Comparison of ENCODE assay signal across 26 mouse cellular contexts in genomic region chr15:87529271-87529670, GRCm38 (mm10). TPM values are rescaled to one million over a fixed set of nuclear protein-coding genes. Genes with fewer than 3 reads are reported as not detected.
"Had no signal": no experiment of that assay in that cellular context is flagged by ENCODE, and none has a peak within 500 bp of the region (broad histone marks: within the 10 kb centered on the region; RNA-seq: fewer than 3 reads in every experiment).

No protein-coding gene starts in this region.

- H3K9ac ChIP-seq: embryonic facial prominence, embryonic 12.5 days; embryonic facial prominence, embryonic 13.5 days; embryonic facial prominence, embryonic 15.5 days; forebrain, embryonic 12.5 days; forebrain, embryonic 13.5 days; forebrain, embryonic 15.5 days; forebrain, postnatal 0 days had no signal

- ATAC-seq: forebrain, embryonic 13.5 days; forebrain, embryonic 14.5 days; forebrain, embryonic 15.5 days; forebrain, embryonic 16.5 days; forebrain, postnatal 0 days had no signal

- DNase-seq: cerebellum, adult 8-10 months; cerebellum, adult 9-10 months; cerebellum, adult 9-11 months; cerebellum, postnatal 36 days; embryo, embryonic 11 days; forebrain, postnatal 0 days; gastrocnemius, adult 2 months; gastrocnemius, postnatal 10 days; gastrocnemius, postnatal 14 days; gastrocnemius, postnatal 25 days; gastrocnemius, postnatal 36 days; heart, adult 18-20 months; heart, adult 2 months had no signal

- H3K4me2 ChIP-seq: embryonic facial prominence, embryonic 12.5 days; embryonic facial prominence, embryonic 13.5 days; embryonic facial prominence, embryonic 15.5 days; forebrain, embryonic 12.5 days; forebrain, embryonic 13.5 days; forebrain, embryonic 15.5 days had no signal

- H3K36me3 ChIP-seq: embryonic facial prominence, embryonic 10.5 days; embryonic facial prominence, embryonic 12.5 days; embryonic facial prominence, embryonic 13.5 days; embryonic facial prominence, embryonic 15.5 days; forebrain, embryonic 10.5 days; forebrain, embryonic 12.5 days; forebrain, embryonic 15.5 days had no signal

- H3K9me3 ChIP-seq: embryonic facial prominence, embryonic 10.5 days; embryonic facial prominence, embryonic 12.5 days; embryonic facial prominence, embryonic 13.5 days; embryonic facial prominence, embryonic 15.5 days; forebrain, embryonic 12.5 days; forebrain, embryonic 13.5 days; forebrain, embryonic 15.5 days had no signal

- H3K27me3 ChIP-seq: embryonic facial prominence, embryonic 12.5 days; embryonic facial prominence, embryonic 13.5 days; embryonic facial prominence, embryonic 15.5 days; forebrain, embryonic 12.5 days; forebrain, embryonic 13.5 days; forebrain, embryonic 15.5 days had no signal

- H3K4me3 ChIP-seq: embryonic facial prominence, embryonic 10.5 days; embryonic facial prominence, embryonic 12.5 days; embryonic facial prominence, embryonic 13.5 days; embryonic facial prominence, embryonic 15.5 days; erythroblast, embryonic 14.5 days; forebrain, embryonic 10.5 days; forebrain, embryonic 12.5 days; forebrain, embryonic 13.5 days; forebrain, embryonic 15.5 days; gastrocnemius, adult 2 months; heart, adult 2 months had no signal

- H3K4me1 ChIP-seq: embryonic facial prominence, embryonic 10.5 days; embryonic facial prominence, embryonic 12.5 days; embryonic facial prominence, embryonic 13.5 days; embryonic facial prominence, embryonic 15.5 days; forebrain, embryonic 10.5 days; forebrain, embryonic 12.5 days; forebrain, embryonic 13.5 days; forebrain, embryonic 15.5 days had no signal

- H3K27ac ChIP-seq: embryonic facial prominence, embryonic 10.5 days; embryonic facial prominence, embryonic 12.5 days; embryonic facial prominence, embryonic 13.5 days; embryonic facial prominence, embryonic 15.5 days; forebrain, embryonic 10.5 days; forebrain, embryonic 12.5 days; forebrain, embryonic 13.5 days; forebrain, embryonic 15.5 days; gastrocnemius, adult 2 months; heart, adult 2 months had no signal

RNA-seq across cellular contexts. Expression of gene Fam19a5, which starts 14.8 kb away (rescaled TPM):
- total RNA-seq: common myeloid progenitor, adult 5-6 weeks; granulocyte monocyte progenitor cell, adult 5-6 weeks had no signal
- polyA plus RNA-seq: erythroblast, embryonic 14.5 days had no signal
